Mouse (Mus musculus): ENCODE results near the gene Skor1.

The Skor1 gene

DNA sequence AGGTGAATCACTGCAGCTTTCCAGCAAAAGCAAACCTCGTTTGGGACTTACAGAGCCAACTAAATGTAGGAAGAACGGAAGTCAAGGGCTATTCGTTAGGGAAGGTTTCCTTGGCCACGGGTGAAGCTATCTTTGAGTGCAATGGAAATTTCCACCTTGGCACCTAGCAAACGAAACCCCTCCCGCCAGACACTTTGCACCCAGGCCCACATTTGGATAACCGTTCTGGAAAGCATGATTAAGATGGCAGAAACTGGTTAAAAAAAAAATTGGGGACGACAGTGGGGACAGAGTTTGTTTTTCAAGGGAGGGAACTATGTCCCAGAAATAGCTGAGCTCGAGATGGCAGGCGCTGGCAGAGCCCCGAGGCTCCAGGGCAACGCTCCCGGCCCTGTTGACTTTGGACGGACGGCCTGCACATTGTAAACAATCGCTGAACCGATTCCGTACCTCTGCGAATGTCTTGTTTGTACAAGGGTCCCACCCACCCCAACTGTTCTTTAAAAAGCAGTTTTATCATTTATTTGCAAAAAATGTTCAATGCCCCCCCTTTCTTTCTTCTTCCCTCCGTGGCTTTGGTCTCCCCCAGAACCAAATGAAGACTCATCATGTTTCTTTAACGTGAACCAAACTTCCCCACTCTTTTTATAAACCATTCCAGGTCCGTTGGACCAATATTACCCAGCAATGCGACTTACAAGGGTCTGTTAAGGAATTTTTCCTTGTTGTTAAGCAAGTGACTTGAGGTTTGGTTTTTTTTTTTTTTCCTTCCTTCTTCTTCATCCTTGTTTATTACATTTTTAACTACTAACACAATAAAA lies 57.5 kb downstream of the Skor1 start:
- no peak for DNase-seq (ENCODE audit: low spot score in 2 of 2)

DNA sequence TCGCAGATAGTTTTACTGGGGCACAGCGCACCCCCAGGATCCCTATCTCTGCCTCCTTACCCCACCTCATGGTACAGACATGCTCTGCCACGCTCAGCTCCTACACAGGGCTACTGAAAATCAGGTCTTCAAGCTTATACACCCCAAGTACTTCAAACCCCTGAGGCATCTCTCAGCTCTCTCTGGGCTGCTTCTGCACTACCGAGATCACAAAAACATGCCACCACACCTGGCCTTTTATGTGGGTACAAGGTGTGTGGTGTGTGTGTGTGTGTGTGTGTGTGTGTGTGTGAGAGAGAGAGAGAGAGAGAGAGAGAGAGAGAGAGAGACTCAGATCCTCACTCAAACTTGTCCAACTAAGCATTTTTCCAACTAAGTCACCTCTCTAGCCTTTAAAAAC lies 59.6 kb downstream of the Skor1 start:
- DNase-seq (ENCODE audit: low spot score in 2 of 2) = no peak

Data from natural killer cell, adult 2 months (primary cell).